Mouse (Mus musculus) thymus, postnatal 4 days (tissue): ENCODE results near the gene Cd300lg.

Experiments
- DNase-seq: peaks from one replicate; pipeline ENCODE4 v3.0.0; 2021

Cd300lg gene

DNA sequence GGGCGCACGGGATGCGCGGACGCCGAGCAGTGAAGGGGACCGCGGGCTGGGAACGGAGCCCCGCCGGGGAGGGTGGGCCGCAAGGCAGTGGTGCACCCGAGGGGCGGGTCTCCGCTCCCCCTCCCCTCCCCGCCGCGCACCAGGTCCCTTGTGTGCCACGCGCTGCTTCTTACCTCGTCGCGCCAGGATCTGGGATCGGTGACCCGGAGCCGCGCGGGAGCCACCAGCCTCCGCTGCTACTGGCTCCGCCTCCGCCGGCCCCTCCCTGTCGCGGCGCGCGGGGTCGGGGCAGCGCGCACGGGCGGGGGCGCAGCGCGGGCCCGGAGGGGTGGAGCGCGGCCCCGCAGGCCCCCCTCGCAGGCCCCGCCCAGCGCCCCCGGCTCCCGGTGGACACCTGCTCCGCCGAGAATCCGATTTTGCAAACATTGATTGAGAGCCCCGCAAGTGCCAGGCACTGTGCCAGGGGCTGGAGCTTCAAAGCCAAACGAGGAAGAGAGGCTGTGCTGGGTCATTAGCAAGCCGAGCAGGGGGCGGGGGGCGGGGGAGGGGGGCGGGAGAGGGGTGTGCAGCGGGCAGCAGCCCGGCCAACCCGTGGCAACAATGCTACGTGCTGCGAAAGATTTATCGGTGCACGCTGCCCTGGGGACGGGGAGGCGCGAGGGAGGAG is 14.5 kb upstream of the Cd300lg start:
- DNase-seq, result peak; percentile 61

DNA sequence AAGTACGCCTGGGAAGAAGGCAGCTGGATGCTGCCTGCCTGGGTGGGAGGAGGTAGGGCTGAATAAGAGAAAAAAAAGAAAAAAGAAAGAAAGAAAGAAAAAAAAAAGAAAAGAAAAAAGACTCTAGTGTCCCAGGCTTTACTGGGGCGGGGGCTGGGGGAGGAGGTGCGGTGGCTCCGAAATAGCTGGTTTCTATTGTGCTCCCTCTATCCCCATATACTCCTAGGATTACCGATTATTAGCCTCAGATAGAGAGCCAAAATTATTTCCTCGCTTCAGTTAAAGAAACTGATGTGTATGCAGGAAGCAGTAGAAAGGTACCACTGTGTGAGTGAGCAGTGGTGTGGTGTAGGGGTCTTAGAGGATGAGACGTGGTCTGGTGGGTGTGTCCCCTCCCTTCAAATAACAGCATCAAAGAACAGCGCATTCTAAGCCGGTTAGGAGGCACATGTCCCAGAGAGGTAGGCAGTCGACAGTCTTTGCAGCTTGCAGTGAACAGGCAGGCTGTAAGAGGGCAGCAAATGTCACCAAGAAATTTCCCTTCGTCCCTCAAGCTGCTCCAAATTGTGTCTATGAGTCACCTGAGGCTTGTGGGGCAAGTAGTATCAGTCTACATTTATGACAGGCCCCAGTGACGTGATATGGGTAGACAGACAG is 13.8 kb upstream of the Cd300lg start:
- no peak for DNase-seq

DNA sequence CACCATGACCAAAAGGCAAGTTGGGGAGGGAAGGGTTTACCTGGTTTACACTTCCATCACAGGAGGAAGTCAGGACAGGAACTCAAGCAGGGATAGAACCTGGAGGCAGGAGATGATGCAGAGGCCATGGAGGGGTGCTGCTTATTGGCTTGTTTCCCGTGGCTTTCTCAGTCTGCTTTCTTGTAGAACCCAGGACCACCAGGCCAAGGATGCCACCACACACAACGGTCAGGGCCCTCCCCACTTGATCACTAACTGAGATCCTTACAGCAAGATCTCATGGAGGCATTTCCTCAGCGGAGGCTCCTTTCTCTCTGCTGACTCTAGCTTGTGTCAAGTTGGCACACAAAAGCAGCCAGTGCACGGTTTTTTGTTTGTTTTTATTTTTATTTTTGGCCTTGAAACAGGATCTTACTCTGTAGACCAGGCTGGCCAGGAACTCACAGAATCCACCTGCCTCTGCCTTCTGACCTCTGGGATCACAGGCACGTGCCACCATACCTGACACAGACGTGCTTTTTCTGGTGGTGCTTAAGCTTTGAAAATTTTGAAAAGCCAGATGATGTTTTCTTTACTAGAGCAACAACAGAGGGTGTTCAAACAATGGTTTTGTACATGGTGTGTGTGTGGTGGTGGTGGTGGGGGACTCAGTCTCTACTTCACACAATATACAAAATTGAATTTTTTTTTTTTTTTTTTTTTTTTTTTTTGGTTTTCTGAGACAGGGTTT is 13.1 kb upstream of the Cd300lg start, which contains the start of gene Mpp3:
Gene Mpp3 (minus strand): TSS at position 375 of the 730 bp plus-strand sequence.
- no peak for DNase-seq

DNA sequence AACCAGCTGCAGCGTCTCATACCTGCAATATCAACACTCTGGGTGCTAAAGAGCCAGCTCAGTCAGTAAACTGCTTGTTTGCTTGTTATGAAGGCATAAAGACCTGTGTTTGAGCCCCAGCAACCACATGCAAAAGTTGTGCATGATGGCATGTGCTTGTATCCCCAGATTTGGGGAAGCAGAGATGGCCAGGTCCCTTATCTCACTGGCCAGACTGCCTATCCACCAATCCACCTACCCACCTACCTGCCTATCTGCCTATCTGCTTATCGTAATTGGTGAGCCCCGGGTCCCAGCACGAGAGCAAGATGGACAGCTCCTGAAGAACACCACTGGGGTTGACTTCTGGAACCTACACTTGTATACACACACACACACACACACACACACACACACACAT is 12.0 kb upstream of the Cd300lg start:
- no peak for DNase-seq

DNA sequence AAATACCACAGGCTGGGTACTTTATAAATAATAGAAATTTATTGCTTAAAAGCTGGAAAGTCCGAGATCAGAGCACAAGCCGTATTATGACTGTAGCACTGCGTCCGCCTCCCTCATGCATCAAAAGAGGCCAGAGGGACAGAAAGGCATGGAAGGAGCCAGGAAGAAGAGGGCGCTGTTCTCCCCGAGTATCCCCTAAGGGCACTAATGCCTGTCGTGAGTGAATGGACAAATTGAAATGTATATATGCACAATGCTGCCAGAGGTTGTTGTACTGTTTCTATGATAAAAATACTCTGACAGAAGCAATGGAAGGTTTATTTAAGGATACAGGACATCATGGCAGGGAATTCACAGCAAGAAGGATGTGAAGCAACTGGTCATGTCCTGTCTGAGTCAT is 11.3 kb upstream of the Cd300lg start:
- no peak for DNase-seq

DNA sequence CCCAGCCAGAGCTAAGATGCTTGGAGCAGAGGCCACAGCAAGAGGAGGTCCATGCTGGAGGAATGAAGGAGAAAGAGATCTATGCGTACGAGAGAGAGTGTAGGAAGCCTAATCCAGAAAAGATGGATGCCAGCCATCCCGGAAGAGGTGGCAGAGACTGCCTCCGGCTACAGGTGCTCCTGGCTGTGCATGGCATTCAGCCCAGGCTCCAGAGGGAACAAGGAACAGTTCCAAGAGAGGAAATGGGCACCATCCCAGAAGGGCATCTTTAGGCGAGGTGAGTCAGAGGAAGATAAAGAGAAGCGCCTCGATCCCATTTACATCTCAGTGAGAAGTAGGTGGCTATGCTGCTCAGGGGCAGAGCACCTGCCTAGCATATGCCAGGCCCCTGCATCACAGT is 10.2 kb upstream of the Cd300lg start:
- no peak for DNase-seq

DNA sequence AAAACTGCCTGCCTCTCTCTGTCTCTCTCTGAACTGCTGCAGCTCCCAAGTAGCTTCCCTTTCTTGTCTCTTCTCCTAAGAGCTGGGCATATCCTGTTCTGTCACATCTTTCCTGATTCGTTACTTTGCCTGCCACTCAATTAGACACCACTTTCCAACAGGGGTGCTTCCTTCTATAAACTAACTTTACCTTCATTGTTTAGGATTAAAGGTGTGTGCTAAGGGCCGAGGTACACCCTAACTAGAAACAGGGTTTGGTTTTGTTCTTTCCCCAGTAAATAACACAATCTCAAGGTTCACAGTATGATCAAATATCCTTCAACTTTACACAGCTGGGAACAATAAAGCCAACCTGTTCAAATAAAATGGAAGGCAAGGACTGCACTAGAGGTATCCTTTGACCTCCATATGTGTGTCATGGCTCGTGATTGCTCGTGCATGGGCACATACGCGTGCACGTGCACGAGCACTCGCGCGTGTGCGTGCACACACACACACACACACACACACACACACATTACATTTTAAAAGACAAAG is 8.2 kb upstream of the Cd300lg start:
- no peak for DNase-seq

DNA sequence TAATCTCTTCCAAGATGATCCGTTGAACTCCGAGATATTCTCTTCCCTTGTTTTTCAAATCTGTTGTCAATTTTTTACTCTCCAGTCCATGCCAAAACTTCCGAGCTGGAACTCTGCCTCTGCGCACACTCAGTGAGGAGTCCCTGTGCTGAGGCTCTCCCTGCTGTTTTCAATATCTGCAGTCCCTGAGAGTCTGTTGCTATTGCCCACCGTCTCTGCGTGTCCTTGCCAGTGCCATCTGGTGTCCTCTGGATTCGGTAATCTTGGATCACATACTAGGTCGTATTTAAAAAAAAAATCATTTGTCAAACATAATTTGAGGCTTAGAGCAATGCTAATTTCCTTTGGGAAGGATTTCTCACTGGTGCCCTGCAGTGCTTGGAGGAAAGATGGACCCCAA is 6.4 kb upstream of the Cd300lg start:
- no peak for DNase-seq

DNA sequence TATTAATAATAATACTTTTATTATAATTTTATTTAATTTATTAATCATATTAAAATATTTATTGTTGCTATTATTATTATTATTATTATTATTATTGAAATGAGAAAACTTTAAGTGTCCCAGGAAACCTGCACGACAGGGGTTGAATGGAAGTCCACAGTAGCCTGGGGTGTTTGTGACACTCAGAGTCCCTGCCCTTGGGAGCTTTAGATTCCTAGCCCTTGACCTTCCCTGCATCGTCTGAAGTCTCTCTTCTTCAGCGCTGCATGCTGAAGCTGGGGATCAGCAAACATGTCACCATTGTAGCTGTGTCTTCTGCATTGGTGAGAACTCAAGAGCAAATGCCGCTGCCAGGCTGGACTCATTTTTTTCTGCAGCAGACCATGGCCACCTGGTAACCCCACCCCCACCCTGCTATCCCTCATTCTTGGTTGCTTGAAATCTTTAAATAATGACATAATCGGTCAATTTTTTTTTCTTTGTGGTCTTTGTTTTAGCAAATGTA is 5.8 kb upstream of the Cd300lg start:
- DNase-seq, result no peak

DNA sequence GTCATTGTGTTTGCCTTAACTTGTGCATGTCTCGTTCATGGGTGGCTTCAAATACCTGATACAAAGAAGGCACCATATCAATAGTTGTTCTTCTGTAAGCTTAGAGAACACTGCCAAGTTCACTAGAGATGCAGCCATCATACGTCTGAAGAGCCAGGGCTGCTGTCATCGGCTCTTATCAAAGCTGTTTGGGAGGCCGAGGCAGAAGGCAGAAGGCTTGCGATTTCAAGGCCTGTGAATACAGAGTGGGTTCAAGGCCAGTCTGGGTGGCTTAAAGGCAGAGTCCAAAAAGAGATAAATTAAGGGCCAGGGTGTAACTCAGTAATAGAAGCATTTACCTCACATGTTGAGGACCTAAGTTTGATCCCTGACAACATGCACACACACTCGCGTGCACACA is 5.0 kb upstream of the Cd300lg start:
- no peak for DNase-seq

DNA sequence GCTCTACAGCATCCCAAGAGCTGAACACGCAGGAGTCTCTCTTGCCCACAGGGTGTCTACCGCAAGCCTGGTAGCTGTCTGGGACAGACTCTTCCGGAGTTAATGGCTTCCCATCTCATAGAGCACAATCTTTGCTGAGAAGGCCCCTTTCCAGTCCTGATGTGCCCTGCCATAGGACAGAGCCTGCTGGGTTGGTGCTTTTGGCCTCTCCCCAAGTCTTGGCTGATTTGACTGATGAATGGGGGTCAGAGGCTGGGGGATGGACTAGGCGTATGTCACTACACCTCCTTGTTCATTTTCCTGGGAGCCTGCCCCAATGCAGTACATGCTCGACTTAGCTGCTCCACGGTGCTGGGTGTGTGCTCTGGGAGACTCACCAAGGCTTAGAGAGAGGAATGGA is 3.5 kb upstream of the Cd300lg start:
- DNase-seq, result no peak

DNA sequence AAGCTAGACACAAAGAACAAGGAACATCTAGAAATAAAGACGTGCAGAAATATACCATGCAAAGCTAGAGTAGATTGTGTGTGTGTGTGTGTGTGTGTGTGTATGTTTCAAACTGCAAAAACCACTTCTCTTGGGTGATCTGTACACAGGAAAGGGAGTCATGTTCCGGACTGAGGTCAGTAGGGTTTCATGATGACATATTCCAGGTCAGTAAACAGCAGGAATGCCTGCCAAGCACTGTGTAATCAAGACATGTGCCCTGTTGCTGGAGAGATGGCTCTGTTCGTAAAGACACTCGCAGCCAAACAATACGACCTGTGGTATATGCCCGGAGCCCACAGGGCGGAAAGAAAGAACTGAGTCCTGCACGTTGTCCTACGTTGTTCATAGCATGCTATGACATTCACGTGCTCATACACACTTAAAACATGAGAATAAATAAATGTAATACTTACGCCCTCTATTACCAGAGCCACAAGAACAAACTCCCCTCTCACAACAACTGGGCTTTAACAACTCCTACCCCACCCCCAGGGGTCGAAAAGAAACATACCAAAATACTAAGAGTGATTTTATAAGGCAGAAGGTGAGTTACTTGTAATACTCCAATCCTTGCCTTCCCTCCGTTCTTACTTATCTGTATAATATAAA is 1.7 kb upstream of the Cd300lg start:
- no peak for DNase-seq

DNA sequence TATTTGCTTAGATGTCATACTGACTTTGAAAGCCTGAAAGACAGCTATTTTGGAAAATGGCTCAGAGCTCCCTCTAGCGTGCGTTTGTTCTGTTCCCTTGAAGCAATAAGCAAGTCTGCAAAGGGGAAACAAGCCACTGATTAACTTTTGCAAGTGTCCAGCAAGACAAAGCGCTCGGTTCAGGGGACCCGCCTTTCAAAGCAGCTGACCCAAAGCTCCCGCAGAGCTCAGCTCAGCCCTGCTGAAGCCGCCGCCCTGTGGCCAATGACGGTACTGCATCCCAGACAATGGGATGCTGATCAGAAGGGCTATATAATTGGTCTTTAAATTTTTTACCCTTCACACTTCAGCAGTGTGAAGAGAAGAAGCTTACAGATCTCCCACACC is 1.2 kb upstream of the Cd300lg start:
- peak; percentile 87 for DNase-seq

DNA sequence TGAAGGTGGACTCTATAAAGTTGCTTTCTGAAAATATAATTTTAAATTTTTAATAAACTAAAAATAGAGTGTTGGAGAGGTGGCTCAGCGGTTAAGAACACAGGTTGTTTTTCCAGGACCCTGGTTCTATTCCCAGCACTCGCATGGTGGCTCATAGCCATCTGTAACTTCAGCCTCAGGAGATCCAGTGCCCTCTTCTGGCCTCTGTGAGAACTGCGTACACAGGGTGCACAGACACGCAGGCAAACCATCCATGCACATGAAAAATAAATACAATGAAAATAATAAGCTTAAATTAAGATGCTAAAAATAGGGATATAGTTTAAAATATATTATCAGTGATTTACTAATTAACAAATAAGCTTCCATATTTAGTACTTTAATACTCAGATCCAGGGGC is 663 bp upstream of the Cd300lg start:
- DNase-seq, result peak; percentile 37

DNA sequence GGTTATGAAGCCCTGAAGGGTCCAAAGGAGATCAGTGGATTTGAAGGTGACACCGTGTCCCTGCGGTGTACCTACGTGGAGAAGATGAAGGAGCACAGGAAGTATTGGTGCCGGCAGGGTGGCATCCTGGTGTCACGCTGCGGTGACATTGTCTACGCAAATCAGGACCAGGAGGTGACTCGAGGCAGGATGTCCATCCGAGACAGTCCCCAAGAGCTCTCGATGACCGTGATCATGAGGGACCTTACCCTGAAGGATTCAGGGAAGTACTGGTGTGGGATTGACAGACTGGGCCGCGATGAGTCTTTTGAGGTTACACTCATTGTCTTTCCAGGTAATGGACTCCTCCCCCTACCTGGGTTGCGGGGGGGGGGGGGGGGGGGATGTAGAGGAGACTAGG is 1.7 kb downstream of the Cd300lg start:
- no peak for DNase-seq

DNA sequence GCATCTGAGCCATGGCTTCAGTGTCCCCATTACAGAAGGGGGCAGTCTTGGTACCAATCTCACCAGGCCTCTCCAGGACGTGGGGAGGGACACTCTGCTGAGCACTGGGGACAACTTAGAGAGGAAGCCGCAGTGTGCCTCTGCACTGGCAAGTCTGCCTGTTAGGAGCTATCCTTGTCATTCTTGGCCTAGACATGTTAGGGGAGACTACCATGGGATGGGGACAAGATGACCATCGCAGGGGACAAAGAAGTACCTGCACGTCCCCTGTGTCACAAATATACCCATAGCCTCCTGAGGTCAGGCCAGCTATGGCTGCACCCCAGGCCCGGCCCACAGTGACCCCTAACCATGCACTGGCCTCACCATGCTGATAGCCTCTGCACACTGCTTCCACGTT is 2.1 kb downstream of the Cd300lg start:
- DNase-seq, result no peak

DNA sequence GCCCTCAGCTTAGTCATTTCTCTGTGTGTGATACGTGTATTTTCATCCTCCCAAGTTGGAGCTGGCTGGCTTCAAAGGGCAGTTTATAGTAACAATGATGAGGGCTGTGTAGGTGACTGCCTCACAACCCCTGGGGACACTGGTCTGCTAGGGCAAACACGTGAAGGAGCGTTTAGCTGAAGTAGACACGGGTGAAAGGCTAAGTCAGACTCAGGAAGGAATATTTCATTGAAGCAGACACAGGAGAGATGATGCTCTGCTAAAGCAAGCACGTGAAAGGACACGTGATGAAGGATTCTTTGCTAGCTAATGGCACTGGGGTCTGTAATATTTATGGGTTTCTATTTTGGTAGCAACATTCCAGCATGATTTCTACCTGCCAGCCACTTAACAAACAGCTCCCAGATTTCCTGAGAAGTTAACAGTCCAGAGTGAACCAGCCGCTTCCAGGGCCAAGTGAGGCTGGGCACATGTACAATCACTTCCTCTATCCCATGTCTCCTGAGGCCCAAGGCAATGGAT is 3.4 kb downstream of the Cd300lg start:
- DNase-seq, result no peak

DNA sequence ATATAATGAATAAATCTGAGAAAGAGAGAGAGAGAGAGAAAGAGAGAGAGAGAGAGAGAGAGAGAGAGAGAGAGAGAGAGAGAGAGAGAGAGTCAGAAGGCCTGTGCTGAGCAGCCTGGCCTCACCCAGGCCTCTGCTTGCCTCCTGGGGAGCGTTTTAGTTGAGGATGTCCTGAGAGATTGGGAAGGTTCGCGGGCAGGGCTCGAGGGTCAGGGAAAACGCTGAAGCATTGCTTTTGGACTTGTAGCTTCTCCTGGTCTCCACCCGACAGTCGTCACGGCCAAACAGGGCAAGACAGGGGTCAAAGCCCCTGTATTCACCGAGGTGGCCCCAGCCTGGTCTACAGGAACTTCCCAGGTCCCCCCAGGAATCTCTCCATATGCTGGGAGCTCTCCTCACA is 5.3 kb downstream of the Cd300lg start:
- no peak for DNase-seq

DNA sequence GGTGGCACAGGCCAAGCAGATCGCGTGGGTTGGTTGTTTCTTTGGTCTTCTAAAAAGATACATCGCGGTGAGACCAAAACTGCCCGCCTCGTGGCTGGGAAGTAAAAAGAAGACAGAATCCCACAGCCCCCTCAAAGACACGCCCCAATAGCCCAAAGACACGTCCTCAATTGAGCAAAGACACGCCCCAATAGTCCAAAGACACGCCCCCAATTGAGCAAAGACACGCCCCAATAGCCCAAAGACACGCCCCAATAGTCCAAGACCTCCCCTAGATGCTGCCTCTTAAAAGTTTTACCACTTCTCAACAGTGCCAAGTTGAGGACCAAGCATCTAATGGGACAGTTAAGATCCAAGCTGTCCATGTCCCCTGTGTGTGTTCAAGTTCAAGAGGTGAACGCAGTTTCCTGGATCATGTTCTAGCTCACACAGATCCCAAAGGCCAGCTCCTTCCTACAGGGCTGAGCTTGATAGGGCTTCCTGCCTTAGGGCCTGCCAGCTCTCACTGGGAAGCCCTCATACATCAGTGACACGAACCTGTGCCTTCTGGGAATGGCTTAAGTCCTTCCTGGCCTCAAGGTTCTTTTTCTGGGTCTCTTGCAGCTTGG is 8.7 kb downstream of the Cd300lg start:
- DNase-seq, result no peak

DNA sequence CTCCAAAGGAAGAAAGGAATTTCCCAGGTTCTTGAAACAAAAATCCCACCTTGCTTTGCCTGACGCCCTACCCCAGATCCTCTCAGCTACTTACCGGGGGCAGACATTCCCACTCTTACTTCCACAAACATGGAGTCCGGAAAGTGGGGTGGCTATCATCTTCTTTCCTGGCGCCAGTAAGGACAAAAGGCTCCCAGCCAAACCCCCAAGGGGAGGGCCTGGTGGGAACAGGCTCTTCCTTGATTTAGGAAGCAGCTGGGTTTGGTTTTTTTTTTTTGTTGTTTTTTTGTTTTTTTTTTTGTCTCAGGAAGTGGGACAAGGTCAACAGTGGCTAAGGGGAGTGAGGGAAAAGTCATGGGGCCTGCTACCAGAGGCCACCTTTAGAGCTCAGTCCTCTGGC is 10.2 kb downstream of the Cd300lg start:
- DNase-seq, result no peak

DNA sequence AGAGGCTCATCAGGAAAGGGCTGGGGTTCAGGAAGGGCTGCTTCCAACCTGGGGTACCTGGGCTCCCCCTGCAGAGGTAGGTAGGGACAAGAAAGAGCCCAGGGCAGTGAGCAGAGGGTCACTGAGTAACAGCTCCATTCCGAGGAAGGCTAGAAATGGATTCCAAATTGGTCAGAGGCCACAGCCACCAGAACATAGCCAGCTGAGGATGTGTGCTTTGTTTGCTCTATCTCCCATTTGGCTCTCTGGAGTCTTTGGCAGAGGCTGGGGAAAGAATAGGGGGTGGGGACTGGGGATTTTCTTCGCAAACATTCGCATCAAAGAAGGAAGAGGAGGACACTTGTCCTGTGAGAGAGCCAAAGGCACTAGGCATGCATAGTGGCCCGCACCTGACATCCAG is 10.6 kb downstream of the Cd300lg start:
- no peak for DNase-seq

DNA sequence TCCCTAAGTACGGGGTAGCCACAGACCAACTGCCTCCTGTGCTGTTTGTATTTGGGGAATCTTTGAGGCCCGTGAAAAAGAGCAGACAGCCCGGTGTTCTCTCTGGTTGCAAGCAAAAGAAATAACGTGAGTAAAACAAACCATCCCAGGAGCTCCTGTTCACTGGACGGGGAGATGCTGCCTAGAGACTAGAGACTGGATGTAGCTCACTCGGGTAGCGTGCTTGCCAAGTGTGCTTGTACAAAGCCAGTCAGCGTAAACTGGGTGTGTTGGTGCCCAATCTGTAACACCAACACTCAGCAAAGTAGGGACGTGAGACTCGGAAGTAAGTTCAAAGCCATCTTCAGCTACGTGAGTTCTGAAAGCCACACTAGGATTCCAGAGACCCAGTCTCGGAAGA is 11.4 kb downstream of the Cd300lg start:
- no peak for DNase-seq

DNA sequence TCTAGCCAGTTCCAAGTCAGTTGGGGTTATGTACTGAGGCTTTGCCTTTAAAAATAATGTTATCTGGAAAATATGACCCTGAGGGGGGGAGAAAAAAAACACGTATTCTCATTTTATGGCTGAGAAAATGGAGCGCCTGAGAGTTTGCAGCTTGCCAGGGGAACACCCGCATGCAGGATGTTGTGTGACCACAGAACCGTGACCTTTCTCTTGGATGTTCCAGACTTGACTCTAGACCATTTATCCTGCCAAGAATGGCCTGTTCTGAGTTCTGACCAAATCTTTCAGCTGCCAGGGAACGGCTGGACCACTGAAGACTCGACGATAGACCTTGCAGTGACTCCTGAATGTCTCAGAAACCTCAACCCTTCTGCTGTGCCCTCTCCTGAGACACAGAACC is 11.9 kb downstream of the Cd300lg start:
- no peak for DNase-seq
